Mouse (Mus musculus) CD4-positive, CD25-positive, alpha-beta regulatory T cell, adult 9 weeks (primary cell): ENCODE results near the gene Ccr2. TPM values are rescaled to one million over a fixed set of nuclear protein-coding genes. Genes with fewer than 3 reads are reported as not detected.

ENCODE experiments used
- polyA plus RNA-seq: library from polyadenylated mRNA; unstranded; fragments of 100-300 nt; shearing (Covaris generic); gene quantifications from one replicate; pipeline ENCODE4 v1.2.1, GENCODE M21; 2017

The Ccr2 gene
- polyA plus RNA-seq, result 24.9 TPM

GRCm38 (mm10) chr9:124101723-124102122, at the start of gene Ccr2:
Ccr2 (plus strand) TSS chr9:124101950.

GRCm38 (mm10) chr9:124121387-124122184, 19.8 kb downstream of the Ccr2 start, which contains the start of gene Ccr5:
Ccr5 (plus strand) TSS chr9:124121543.

Other genes with a start within 250 kb of the Ccr2 start
- gene Xcr1, start 239.9 kb upstream of the Ccr2 start, polyA plus RNA-seq, result 0.46 TPM
- 0.31 TPM for gene Ccr1, start 133.3 kb upstream of the Ccr2 start, polyA plus RNA-seq
- not detected for gene Ccr1l1, start 123.5 kb upstream of the Ccr2 start, polyA plus RNA-seq
- gene Ccr3, start 80.0 kb upstream of the Ccr2 start, polyA plus RNA-seq, result 1.6 TPM
- gene Ccr5, start 19.6 kb downstream of the Ccr2 start, polyA plus RNA-seq, result 6.8 TPM
- gene 2010315B03Rik, start 210.7 kb downstream of the Ccr2 start, polyA plus RNA-seq, result 29.6 TPM